Mouse (Mus musculus) layer of hippocampus, adult 18-20 months (tissue): ENCODE results near the gene Sgsh. TPM values are rescaled to one million over a fixed set of nuclear protein-coding genes. Genes with fewer than 3 reads are reported as not detected.

Source experiments
- DNase-seq, 2 experiments: peaks; one replicate each; pipeline ENCODE4 v3.0.0; 2022; ENCODE audit warnings: low spot score in 2 of 2
- microRNA-seq, 2 experiments: library from miRNA; unstranded; fragments of <30 nt; microRNA quantifications; one replicate each; pipeline ENCODE4 v1.2.0; 2021
- total RNA-seq, 2 experiments: library from RNA; stranded (reverse); gene quantifications; 2 replicates each; pipeline ENCODE4 v1.2.3; 2021

Gene Sgsh
- total RNA-seq, 2 experiments from 2014 or later, result 5.2 to 6.1 TPM

- no peak for DNase-seq
Observed at GRCm38 (mm10) chr11:119310621-119311020, 44.7 kb downstream of the Sgsh start.

GRCm38 (mm10) chr11:119307916-119308315 lies 47.4 kb downstream of the Sgsh start:
- no peak for DNase-seq

DNA sequence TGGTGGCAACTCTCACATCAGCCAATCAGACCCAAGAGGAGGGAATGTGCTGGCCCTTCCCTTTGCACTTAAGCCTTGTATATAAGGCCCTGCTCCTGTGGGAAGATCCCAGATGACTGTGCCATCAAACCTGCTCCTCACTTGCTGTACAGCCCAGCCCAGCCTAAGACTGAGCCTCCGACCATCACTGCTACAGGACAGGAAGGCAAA lies 47.8 kb downstream of the Sgsh start, which contains the start of gene Card14:
Card14 (plus strand) TSS at position 111 of the 210 bp plus-strand sequence.
- DNase-seq, result no peak

DNA sequence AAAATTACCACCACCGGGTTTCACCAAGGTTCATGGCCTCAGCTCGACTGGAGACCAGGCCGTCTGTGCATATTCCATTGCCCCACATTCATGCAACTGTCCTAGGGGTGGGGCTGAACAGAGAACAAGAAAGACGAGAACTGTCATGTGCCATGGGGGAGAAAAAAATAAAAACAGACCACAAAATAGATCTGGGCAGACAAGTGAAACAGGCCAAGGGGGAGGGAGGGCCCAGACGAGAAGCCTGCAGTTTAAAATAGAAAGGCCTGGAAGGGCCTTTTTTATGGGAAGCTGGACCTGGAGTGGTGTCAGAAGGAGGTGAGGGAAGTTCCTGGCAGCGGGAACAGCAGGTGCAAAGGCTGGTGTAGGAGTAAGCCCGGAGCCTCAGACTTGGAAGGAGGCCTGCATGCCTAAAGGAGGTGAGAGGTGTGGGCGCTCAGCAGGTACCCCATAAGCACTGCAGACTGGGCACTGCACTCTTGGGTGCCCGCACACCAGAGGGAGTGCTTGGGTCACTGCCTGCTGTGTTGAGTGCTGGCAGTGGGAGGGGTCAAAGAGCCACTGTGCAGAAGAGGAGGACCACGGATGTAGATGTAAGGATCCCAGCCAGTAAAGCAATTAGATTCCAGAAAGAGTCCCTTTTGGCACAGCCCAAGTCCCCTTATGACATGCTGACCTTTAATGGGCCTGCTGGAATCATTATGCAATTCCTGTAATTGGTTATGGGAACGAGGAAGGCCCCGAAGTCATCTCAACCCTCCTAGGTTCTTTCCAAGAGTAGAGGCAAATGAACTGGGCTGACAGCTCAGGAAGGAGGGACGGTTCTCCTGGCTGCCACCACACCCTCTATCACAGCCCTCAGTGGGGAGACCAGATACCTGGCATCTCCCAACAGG lies 48.3 kb downstream of the Sgsh start:
- DNase-seq, result no peak

DNA sequence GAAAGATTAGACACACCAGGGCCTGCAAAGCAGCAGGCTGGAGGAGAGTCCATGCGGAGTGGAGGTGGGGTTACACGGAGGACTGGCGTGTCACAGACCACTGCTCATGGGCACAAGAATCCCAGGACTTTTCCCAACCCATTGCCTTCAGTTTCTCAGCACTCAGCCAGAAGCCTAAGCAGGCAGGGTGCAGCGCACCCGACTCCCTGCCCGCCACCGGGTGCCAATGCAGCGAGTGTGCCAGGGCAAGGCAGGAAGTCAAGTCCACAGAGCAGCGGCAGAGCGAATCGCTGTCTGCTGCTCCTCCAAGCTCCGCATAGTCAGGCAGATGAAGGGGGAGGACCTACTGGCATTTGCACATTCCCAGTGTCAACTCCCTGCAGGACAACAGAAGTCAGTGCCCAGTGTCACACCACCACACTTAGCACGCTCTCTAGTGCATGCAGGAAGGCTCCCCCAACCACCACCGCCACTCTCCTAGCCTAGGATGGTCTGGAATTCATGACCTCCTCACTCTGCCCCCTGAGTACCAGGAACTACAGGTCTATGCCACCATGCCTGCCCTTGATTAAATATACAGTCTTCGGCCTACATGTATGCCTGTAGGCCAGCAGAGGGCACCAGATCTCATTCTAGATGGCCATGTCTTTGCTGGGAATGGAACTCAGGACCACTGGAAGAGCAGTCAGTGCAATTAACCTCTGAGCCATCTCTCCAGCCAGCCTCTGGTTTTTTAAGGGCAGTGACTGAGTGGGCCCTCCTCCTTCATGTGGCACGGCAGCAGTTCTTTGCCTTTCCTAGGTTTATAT lies 50.2 kb downstream of the Sgsh start:
- DNase-seq, result peak in 1 of 2 experiments; percentile 33

- no peak for DNase-seq
Observed at GRCm38 (mm10) chr11:119300986-119301385, 54.4 kb downstream of the Sgsh start.

- DNase-seq, result no peak
Observed at GRCm38 (mm10) chr11:119300246-119300935, 54.9 kb downstream of the Sgsh start.

DNA sequence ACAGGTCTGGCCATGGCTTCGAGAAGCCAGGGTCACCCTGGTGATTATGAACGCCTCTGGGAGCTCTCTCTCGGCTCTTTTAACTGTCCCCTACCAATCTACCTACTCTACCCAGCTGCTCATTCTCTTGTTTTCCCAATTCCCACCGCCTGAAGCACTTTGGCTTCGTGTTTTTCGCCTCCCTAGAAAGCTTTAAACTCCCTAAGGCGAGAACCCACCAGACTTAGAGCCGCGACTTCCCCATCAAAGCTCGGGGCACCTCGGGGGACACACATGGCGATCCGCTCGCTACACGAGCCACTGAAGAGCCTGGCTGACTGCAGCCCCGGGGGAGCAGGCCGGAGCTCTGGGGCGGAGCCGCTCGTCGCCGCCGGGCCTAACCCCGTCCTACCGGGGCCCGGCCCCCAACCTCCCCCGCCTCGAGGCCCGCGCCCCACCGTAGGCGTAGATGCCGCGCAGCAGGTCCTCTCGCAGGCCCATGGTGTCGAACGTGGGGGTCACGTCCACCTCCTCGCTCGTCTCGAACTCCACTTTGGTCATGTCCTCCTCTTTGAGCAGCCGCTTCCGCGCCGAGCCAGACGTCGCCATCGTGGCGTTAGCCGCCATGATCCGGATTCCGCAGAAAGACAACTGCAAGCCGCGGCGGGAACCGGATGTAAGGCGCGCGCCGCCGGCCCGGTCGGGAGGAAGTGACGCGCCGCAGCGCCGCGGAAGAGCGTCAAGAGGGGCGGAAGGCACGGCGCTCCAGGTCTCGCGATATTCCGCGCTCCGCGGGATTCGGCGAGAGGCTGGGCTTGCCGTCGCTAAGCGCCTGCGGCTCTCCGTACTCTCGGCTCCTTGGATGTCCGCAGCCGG lies 55.7 kb downstream of the Sgsh start, which contains the start of gene Eif4a3:
Eif4a3 (minus strand) TSS at position 699 of the 855 bp plus-strand sequence.
- DNase-seq, result peak; percentile 90 to 94

- no peak for DNase-seq
Observed at GRCm38 (mm10) chr11:119298917-119299316, 56.4 kb downstream of the Sgsh start.

DNA sequence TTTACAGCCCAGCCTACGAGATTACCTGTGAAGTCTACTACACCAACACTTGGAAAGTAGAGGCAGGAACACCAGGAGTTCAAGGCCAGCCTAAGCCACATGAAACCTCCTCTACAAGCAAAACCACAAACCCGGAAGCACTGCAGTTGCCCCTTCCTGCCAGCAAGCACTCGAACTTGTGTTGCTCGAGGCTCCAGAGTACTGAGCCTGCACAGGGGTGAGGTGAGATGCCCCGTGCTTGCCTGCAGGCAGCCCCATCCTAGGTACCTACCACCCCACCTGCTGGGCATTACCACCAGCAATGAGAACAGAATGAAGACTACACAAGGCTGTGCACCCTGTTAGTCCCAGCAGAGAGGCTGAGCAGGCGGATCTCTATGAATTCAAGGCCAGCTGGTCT lies 57.3 kb downstream of the Sgsh start:
- DNase-seq, result no peak

Small RNA genes lying within 50 kb of the gene (microRNA-seq; reads per million reads assigned to microRNA genes)
- 0 reads per million in 2 experiments for gene Mir1932

Other genes with a start within 250 kb of the Sgsh start
- gene Tbc1d16, start 127.0 kb downstream of the Sgsh start, total RNA-seq, result 10 to 100 TPM; 37.5 to 39.9 TPM
- 1 to 10 TPM; 2.3 to 2.7 TPM for gene Ccdc40, start 127.0 kb downstream of the Sgsh start, total RNA-seq
- 100 to 1,000 TPM; 347 to 355 TPM for gene Gaa, start 87.6 kb downstream of the Sgsh start, total RNA-seq
- 10 to 100 TPM; 92.8 to 97.8 TPM for gene Eif4a3, start 55.4 kb downstream of the Sgsh start, total RNA-seq
- under 1 TPM; 0.36 to 0.47 TPM for gene Card14, start 47.8 kb downstream of the Sgsh start, total RNA-seq
- gene Slc26a11, start within 50 bp of the Sgsh start, total RNA-seq, result 1 to 10 TPM; 5.8 to 6.1 TPM
- 1 to 10 TPM; 3.0 to 4.1 TPM for gene Rnf213, start 37.6 kb upstream of the Sgsh start, total RNA-seq
- 10 to 100 TPM; 34.7 to 36.2 TPM for gene Endov, start 135.8 kb upstream of the Sgsh start, total RNA-seq
- gene Nptx1, start 192.2 kb upstream of the Sgsh start, total RNA-seq, result 100 to 1,000 TPM; 492 to 504 TPM
- gene Rptor, start 247.4 kb upstream of the Sgsh start, total RNA-seq, result 10 to 100 TPM; 56.0 to 61.1 TPM